In the genomic region with DNA sequence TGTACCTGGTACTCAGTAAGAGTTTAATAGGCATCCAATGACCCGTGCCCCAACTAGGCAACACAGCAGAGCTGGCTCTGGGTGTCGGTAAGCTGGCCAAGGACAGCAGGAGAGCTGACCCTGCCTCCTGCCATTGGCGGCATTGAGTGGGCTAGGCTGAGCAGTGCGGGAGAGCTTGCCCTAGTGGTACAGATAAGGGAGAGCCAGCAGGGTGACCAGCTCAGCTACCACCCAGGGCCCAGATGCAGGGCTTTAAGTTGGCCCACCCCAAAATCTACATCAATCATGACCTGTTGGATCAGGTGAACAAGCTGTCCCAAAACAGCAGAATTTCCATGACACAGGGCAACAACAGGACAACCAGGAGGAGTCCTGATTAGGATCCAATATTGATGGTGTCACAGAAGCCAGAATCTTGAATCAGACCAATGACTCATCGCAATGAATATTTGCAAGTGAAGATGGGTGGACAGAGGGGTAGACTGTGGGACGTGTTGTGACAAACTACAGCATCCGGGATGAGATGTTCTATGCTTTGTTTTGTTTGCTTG, we compare ENCODE assay signal across 16 mouse cellular contexts. TPM values are rescaled to one million over a fixed set of nuclear protein-coding genes. Genes with fewer than 3 reads are reported as not detected.
DNase-seq lines count a peak whose midpoint lies in the region; ATAC-seq and TF ChIP-seq lines count a peak whose summit lies in the region.
"Had no signal": no experiment of that assay in that cellular context is flagged by ENCODE, and none has a peak within 500 bp of the region (broad histone marks: within the 10 kb centered on the region; RNA-seq: fewer than 3 reads in every experiment).

No protein-coding gene starts in this region.

- no peak overlapping the region for H3K4me2 ChIP-seq in kidney, embryonic 14.5 days (replicated peaks; ENCODE audit: low read depth, low read length)
- H3K4me2 ChIP-seq in heart, postnatal 0 days (ENCODE audit: low read depth, low read length): no peak overlapping the region
- H3K4me2 ChIP-seq: neural tube, embryonic 13.5 days; stomach, embryonic 15.5 days had no signal

- peak; percentile 61 to 88 for DNase-seq in adrenal gland, adult (ENCODE audit: inconsistent age in 2 of 2, low spot score in 1 of 2)
- no peak for DNase-seq in adrenal gland, postnatal 4 days (ENCODE audit: low spot score in 2 of 2)
- DNase-seq in kidney, adult 11 months: peak; percentile 82
- no peak for DNase-seq in heart, postnatal 0 days (ENCODE audit: low spot score)
- no peak for DNase-seq in limb, embryonic 10.5 days (ENCODE audit: low spot score)
- DNase-seq in urinary bladder, adult 2 months (ENCODE audit: low spot score): no peak
- DNase-seq: layer of hippocampus, postnatal 36 days; lung, adult 18-20 months; midbrain, embryonic 14.5 days; right cerebral cortex, postnatal 25 days had no signal

- H3K4me3 ChIP-seq in kidney, embryonic 14.5 days (ENCODE audit: low read length): no peak overlapping the region
- H3K4me3 ChIP-seq in heart, postnatal 0 days (ENCODE audit: low read depth, low read length): no peak overlapping the region
- H3K4me3 ChIP-seq in limb, embryonic 10.5 days: no peak overlapping the region
- H3K4me3 ChIP-seq: neural tube, embryonic 13.5 days; stomach, embryonic 15.5 days had no signal

- no peak for TF ChIP-seq EP300 in heart, postnatal 0 days (IDR thresholded peaks at IDR 0.05; ENCODE audit: low read depth)

- H3K9ac ChIP-seq in kidney, embryonic 14.5 days (ENCODE audit: low read depth, low read length): no peak overlapping the region
- no peak overlapping the region for H3K9ac ChIP-seq in heart, postnatal 0 days (replicated peaks; ENCODE audit: low read depth, low read length)
- H3K9ac ChIP-seq: neural tube, embryonic 13.5 days; stomach, embryonic 15.5 days had no signal

- ATAC-seq in kidney, embryonic 14.5 days (ENCODE audit: low FRiP score, low TSS enrichment): no peak
- peak; percentile 21; the same call in 1 of the 2 replicates for ATAC-seq in heart, postnatal 0 days (ENCODE audit: insufficient read depth, low read depth)
- no peak for ATAC-seq in granulocyte monocyte progenitor cell, adult 5-6 weeks (replicated peaks; ENCODE audit: poor library complexity, severe bottlenecking)
- ATAC-seq: inflammation-experienced regulatory T-cells, adult 6 months had no signal

- no peak for TF ChIP-seq CTCF in heart, postnatal 0 days (IDR thresholded peaks at IDR 0.05; ENCODE audit: low read depth)

- H3K4me1 ChIP-seq in kidney, embryonic 14.5 days (ENCODE audit: control insufficient read depth, insufficient read depth, low read length): peaks cover 24% of the 10 kb centered on the region
- peaks cover 44% of the 10 kb centered on the region for H3K4me1 ChIP-seq in heart, postnatal 0 days (ENCODE audit: control insufficient read depth, insufficient read depth)
- peaks cover 54% of the 10 kb centered on the region for H3K4me1 ChIP-seq in limb, embryonic 10.5 days

- no peaks in the 10 kb centered on the region for H3K9me3 ChIP-seq in kidney, embryonic 14.5 days (ENCODE audit: control insufficient read depth, low read length)
- no peaks in the 10 kb centered on the region for H3K9me3 ChIP-seq in heart, postnatal 0 days (replicated peaks; ENCODE audit: control insufficient read depth, low read length)
- H3K9me3 ChIP-seq in limb, embryonic 10.5 days (replicated peaks): no peaks in the 10 kb centered on the region
- H3K9me3 ChIP-seq: neural tube, embryonic 13.5 days; stomach, embryonic 15.5 days had no signal

- 65% methylated on average over 7 of the region's 7 CpGs for whole genome bisulfite sequencing in kidney, embryonic 14.5 days
- 55% methylated on average over 7 of the region's 7 CpGs for WGBS in heart, postnatal 0 days
- 77% methylated on average over 7 of the region's 7 CpGs for WGBS in limb, embryonic 10.5 days

- H3K36me3 ChIP-seq in kidney, embryonic 14.5 days (ENCODE audit: control insufficient read depth, insufficient read depth, low read length): no peaks in the 10 kb centered on the region
- H3K36me3 ChIP-seq in heart, postnatal 0 days (replicated peaks; ENCODE audit: control insufficient read depth, insufficient read depth, low read length): no peaks in the 10 kb centered on the region
- peaks cover 66% of the 10 kb centered on the region for H3K36me3 ChIP-seq in limb, embryonic 10.5 days
- H3K36me3 ChIP-seq: neural tube, embryonic 13.5 days; stomach, embryonic 15.5 days had no signal

- no peak overlapping the region for H3K27ac ChIP-seq in kidney, embryonic 14.5 days (ENCODE audit: low read depth, low read length)
- H3K27ac ChIP-seq in heart, postnatal 0 days (ENCODE audit: low read depth): peak overlapping the region; percentile 92
- H3K27ac ChIP-seq in limb, embryonic 10.5 days: peak overlapping the region; percentile 90
- H3K27ac ChIP-seq: neural tube, embryonic 13.5 days had no signal

- no peaks in the 10 kb centered on the region for H3K27me3 ChIP-seq in kidney, embryonic 14.5 days (ENCODE audit: control insufficient read depth, insufficient read depth, low read length)
- H3K27me3 ChIP-seq in heart, postnatal 0 days (ENCODE audit: control insufficient read depth, insufficient read depth, low read length): no peaks in the 10 kb centered on the region
- no peaks in the 10 kb centered on the region for H3K27me3 ChIP-seq in limb, embryonic 10.5 days (ENCODE audit: low read depth, poor library complexity, severe bottlenecking)
- H3K27me3 ChIP-seq: stomach, embryonic 15.5 days had no signal

RNA-seq across cellular contexts. Expression of a gene that starts 54.2 kb away (rescaled TPM):
- 100 to 1,000 TPM; 252 to 275 TPM for total RNA-seq in adrenal gland, postnatal 4 days (2021)
- polyA plus RNA-seq in kidney, embryonic 14.5 days (2014; fragmentation: Nextera tagmentation; extraction: Ambion mirVana): 40.1 and 59.2 TPM in 2 replicates
- total RNA-seq in heart, postnatal 0 days (2014; rRNA removed; ENCODE audit: low replicate concordance): 458 and 512 TPM in 2 replicates
- 108 and 125 TPM in 2 replicates for polyA plus RNA-seq in heart, postnatal 0 days (2015; fragmentation: Nextera tagmentation; extraction: Ambion mirVana)
- 38.6 and 46.7 TPM in 2 replicates for polyA plus RNA-seq in limb, embryonic 10.5 days (2016; fragmentation: Nextera tagmentation; extraction: Ambion mirVana)
- 192 and 408 TPM in 2 replicates for polyA plus RNA-seq in urinary bladder, adult 2 months (2012; rRNA removed)
- total RNA-seq in granulocyte monocyte progenitor cell, adult 5-6 weeks (2014; fragmentation: Nextera tagmentation): 10.9 and 29.0 TPM in 2 replicates
- total RNA-seq in granulocyte monocyte progenitor cell, adult 5-6 weeks (2017): 3.0 and 4.7 TPM in 2 replicates

RNA-seq across cellular contexts. Expression of a gene that starts 55.3 kb away (rescaled TPM):
- total RNA-seq in adrenal gland, postnatal 4 days (2021): 1 to 10 TPM; 3.9 to 4.0 TPM
- polyA plus RNA-seq in kidney, embryonic 14.5 days (2014; fragmentation: Nextera tagmentation; extraction: Ambion mirVana): not detected in 2 replicates
- 0.58 TPM in 1 of 2 replicates, not detected in the other for total RNA-seq in heart, postnatal 0 days (2014; rRNA removed; ENCODE audit: low replicate concordance)
- polyA plus RNA-seq in heart, postnatal 0 days (2015; fragmentation: Nextera tagmentation; extraction: Ambion mirVana): 0.37 and 0.52 TPM in 2 replicates
- 0.08 and 0.13 TPM in 2 replicates for polyA plus RNA-seq in limb, embryonic 10.5 days (2016; fragmentation: Nextera tagmentation; extraction: Ambion mirVana)
- polyA plus RNA-seq in urinary bladder, adult 2 months (2012; rRNA removed): 1.2 TPM in 2 replicates
- 1.4 and 2.0 TPM in 2 replicates for total RNA-seq in granulocyte monocyte progenitor cell, adult 5-6 weeks (2014; fragmentation: Nextera tagmentation)
- total RNA-seq in granulocyte monocyte progenitor cell, adult 5-6 weeks (2017): 0.30 TPM in 1 of 2 replicates, not detected in the other
- total RNA-seq: ES-E14; layer of hippocampus, postnatal 36 days had no signal
- polyA plus RNA-seq: inflammation-experienced regulatory T-cells, adult 6 months had no signal

Comparison
In these comparisons a context has a peak if more than half of its experiments do, and no peak if none do; other contexts are left out.
1. DNase-seq: peak in adrenal gland, adult (2 of 2) and kidney, adult 11 months (single experiment); none in adrenal gland, postnatal 4 days (0 of 2), heart, postnatal 0 days (single experiment), limb, embryonic 10.5 days (single experiment) and urinary bladder, adult 2 months (single experiment).